Mouse (Mus musculus): ENCODE data around the gene Prdm10.

- no peak for TF ChIP-seq CTCF (conservative IDR thresholded peaks at IDR 0.05; ENCODE audit: insufficient read depth, insufficient read length, low read depth, low read length)
- no peak for TF ChIP-seq POLR2A (IDR thresholded peaks at IDR 0.05; ENCODE audit: low read depth, low read length)
Measured at GRCm38 (mm10) chr9:31293208-31293607, 12.9 kb downstream of the Prdm10 start.
